Mouse (Mus musculus): Measurements from ENCODE around the gene Gja5.
"Not testable (repeated sequence)": the region's sequence is repeated elsewhere in the genome, so short reads cannot be mapped to it uniquely, and the experiment has no call there.

The Gja5 gene

GRCm38 (mm10) chr3:97072361-97072760 is 167.9 kb downstream of the Gja5 start:
- in situ Hi-C loops (cut with MboI; ENCODE audit: low pct_unique_long_range_greater_than_20kb in 1 of 2, low sequenced_read_pairs in 2 of 2, unreplicated experiment in 1 of 2): not testable (repeated sequence)

GRCm38 (mm10) chr3:97075744-97076350 is 171.4 kb downstream of the Gja5 start:
- in situ Hi-C loops (cut with MboI; ENCODE audit: low pct_unique_long_range_greater_than_20kb in 1 of 2, low sequenced_read_pairs in 2 of 2, unreplicated experiment in 1 of 2): not testable (repeated sequence)

- in situ Hi-C loops (cut with MboI; ENCODE audit: low pct_unique_long_range_greater_than_20kb in 1 of 2, low sequenced_read_pairs in 2 of 2, unreplicated experiment in 1 of 2): no loop called here
Observed at GRCm38 (mm10) chr3:97076412-97076811, 171.9 kb downstream of the Gja5 start.

GRCm38 (mm10) chr3:97078436-97078835 is 173.9 kb downstream of the Gja5 start:
- in situ Hi-C loops (cut with MboI; ENCODE audit: low pct_unique_long_range_greater_than_20kb in 1 of 2, low sequenced_read_pairs in 2 of 2, unreplicated experiment in 1 of 2): no loop called here

GRCm38 (mm10) chr3:97082156-97082555 is 177.7 kb downstream of the Gja5 start:
- in situ Hi-C loops (cut with MboI; ENCODE audit: low pct_unique_long_range_greater_than_20kb in 1 of 2, low sequenced_read_pairs in 2 of 2, unreplicated experiment in 1 of 2): no loop called here

GRCm38 (mm10) chr3:97087326-97087725 is 182.8 kb downstream of the Gja5 start:
- in situ Hi-C loops (cut with MboI; ENCODE audit: low pct_unique_long_range_greater_than_20kb in 1 of 2, low sequenced_read_pairs in 2 of 2, unreplicated experiment in 1 of 2): no loop called here

- in situ Hi-C loops (cut with MboI; ENCODE audit: low pct_unique_long_range_greater_than_20kb in 1 of 2, low sequenced_read_pairs in 2 of 2, unreplicated experiment in 1 of 2): not testable (repeated sequence)
Observed at GRCm38 (mm10) chr3:97088291-97088690, 183.8 kb downstream of the Gja5 start.

- in situ Hi-C loops (cut with MboI; ENCODE audit: low pct_unique_long_range_greater_than_20kb in 1 of 2, low sequenced_read_pairs in 2 of 2, unreplicated experiment in 1 of 2): not testable (repeated sequence)
Observed at GRCm38 (mm10) chr3:97091971-97092370, 187.5 kb downstream of the Gja5 start.

- in situ Hi-C loops (cut with MboI; ENCODE audit: low pct_unique_long_range_greater_than_20kb in 1 of 2, low sequenced_read_pairs in 2 of 2, unreplicated experiment in 1 of 2): not testable (repeated sequence)
Observed at GRCm38 (mm10) chr3:97096664-97097063, 192.2 kb downstream of the Gja5 start.

- in situ Hi-C loops (cut with MboI; ENCODE audit: low pct_unique_long_range_greater_than_20kb in 1 of 2, low sequenced_read_pairs in 2 of 2, unreplicated experiment in 1 of 2): no loop called here
Observed at GRCm38 (mm10) chr3:97100784-97101641, 196.5 kb downstream of the Gja5 start.

GRCm38 (mm10) chr3:97103946-97104345 is 199.5 kb downstream of the Gja5 start:
- in situ Hi-C loops (cut with MboI; ENCODE audit: low pct_unique_long_range_greater_than_20kb in 1 of 2, low sequenced_read_pairs in 2 of 2, unreplicated experiment in 1 of 2): not testable (repeated sequence)

GRCm38 (mm10) chr3:97104696-97105430 is 200.4 kb downstream of the Gja5 start:
- in situ Hi-C loops (cut with MboI; ENCODE audit: low pct_unique_long_range_greater_than_20kb in 1 of 2, low sequenced_read_pairs in 2 of 2, unreplicated experiment in 1 of 2): no loop called here

- in situ Hi-C loops (cut with MboI; ENCODE audit: low pct_unique_long_range_greater_than_20kb in 1 of 2, low sequenced_read_pairs in 2 of 2, unreplicated experiment in 1 of 2): no loop called here
Observed at GRCm38 (mm10) chr3:97117511-97117910, 213.0 kb downstream of the Gja5 start.

- in situ Hi-C loops (cut with MboI; ENCODE audit: low pct_unique_long_range_greater_than_20kb in 1 of 2, low sequenced_read_pairs in 2 of 2, unreplicated experiment in 1 of 2): no loop called here
Observed at GRCm38 (mm10) chr3:97118313-97118712, 213.8 kb downstream of the Gja5 start.

- in situ Hi-C loops (cut with MboI; ENCODE audit: low pct_unique_long_range_greater_than_20kb in 1 of 2, low sequenced_read_pairs in 2 of 2, unreplicated experiment in 1 of 2): no loop called here
Observed at GRCm38 (mm10) chr3:97124193-97124592, 219.7 kb downstream of the Gja5 start.
